Mouse (Mus musculus): ENCODE results near the gene Lysmd3. TPM values are rescaled to one million over a fixed set of nuclear protein-coding genes. Genes with fewer than 3 reads are reported as not detected.
"Not testable (repeated sequence)": the region's sequence is repeated elsewhere in the genome, so short reads cannot be mapped to it uniquely, and the experiment has no call there.

Lysmd3 gene
- polyA plus RNA-seq (2012; rRNA removed): 3.9 and 4.4 TPM in 2 replicates

GRCm38 (mm10) chr13:81657351-81658052 is at the start of gene Lysmd3:
Gene Lysmd3, plus strand, starts transcription at chr13:81657663.
- TF ChIP-seq CTCF (conservative IDR thresholded peaks at IDR 0.05; ENCODE audit: insufficient read depth, insufficient read length, low read depth, low read length) (no peak), POLR2A (IDR thresholded peaks at IDR 0.05; ENCODE audit: low read depth, low read length) (peak; percentile 7)
- WGBS: under 1% methylated on average over 73 of the region's 73 CpGs
- H3K4me3 ChIP-seq (ENCODE audit: insufficient read depth, low read depth, low read length): peak within 1 kb of the TSS; percentile 79

GRCm38 (mm10) chr13:81610349-81610748 is 47.1 kb upstream of the Lysmd3 start:
- Histone ChIP-seq H3K27me3 (replicated peaks; ENCODE audit: control insufficient read depth, insufficient read depth, low read length) (no peaks in the 10 kb centered on the region), H3K4me1 (ENCODE audit: control insufficient read depth, insufficient read depth, low read length) (no peaks in the 10 kb centered on the region), H3K36me3 (ENCODE audit: control insufficient read depth, insufficient read depth, low read length) (no peaks in the 10 kb centered on the region), H3K27ac (ENCODE audit: insufficient read depth, low read depth, low read length) (no peak overlapping the region), H3K4me3 (ENCODE audit: insufficient read depth, low read depth, low read length) (no peak overlapping the region)
- DNase-seq: no peak
- TF ChIP-seq CTCF (conservative IDR thresholded peaks at IDR 0.05; ENCODE audit: insufficient read depth, insufficient read length, low read depth, low read length): no peak
- no peak for TF ChIP-seq POLR2A (IDR thresholded peaks at IDR 0.05; ENCODE audit: low read depth, low read length)
- 55% methylated on average over 4 of the region's 4 CpGs for WGBS

More at GRCm38 (mm10) chr13:81657351-81658052, at the start of gene Lysmd3:
- H3K27me3 ChIP-seq (replicated peaks; ENCODE audit: control insufficient read depth, insufficient read depth, low read length): no peaks in the 10 kb centered on the region
- peak; percentile 95 for DNase-seq
- H3K27ac ChIP-seq (ENCODE audit: insufficient read depth, low read depth, low read length): peak within 1 kb of the TSS; percentile 81
- H3K4me1 ChIP-seq (ENCODE audit: control insufficient read depth, insufficient read depth, low read length): no peaks in the 10 kb centered on the region; the same call in 1 of the 2 replicates
- H3K36me3 ChIP-seq (ENCODE audit: control insufficient read depth, insufficient read depth, low read length): no peaks in the 10 kb centered on the region

GRCm38 (mm10) chr13:81627861-81628260 is 29.6 kb upstream of the Lysmd3 start:
- not testable (repeated sequence) for H3K27me3 ChIP-seq (replicated peaks; ENCODE audit: control insufficient read depth, insufficient read depth, low read length); H3K27ac ChIP-seq (ENCODE audit: insufficient read depth, low read depth, low read length); H3K36me3 ChIP-seq (ENCODE audit: control insufficient read depth, insufficient read depth, low read length); H3K4me3 ChIP-seq (ENCODE audit: insufficient read depth, low read depth, low read length); H3K4me1 ChIP-seq (ENCODE audit: control insufficient read depth, insufficient read depth, low read length); DNase-seq
- 83% methylated on average over 1 of the region's 1 CpGs for WGBS

- Histone ChIP-seq H3K4me1 (ENCODE audit: control insufficient read depth, insufficient read depth, low read length) (no peaks in the 10 kb centered on the region), H3K4me3 (ENCODE audit: insufficient read depth, low read depth, low read length) (no peak overlapping the region), H3K36me3 (ENCODE audit: control insufficient read depth, insufficient read depth, low read length) (no peaks in the 10 kb centered on the region), H3K27me3 (replicated peaks; ENCODE audit: control insufficient read depth, insufficient read depth, low read length) (no peaks in the 10 kb centered on the region), H3K27ac (ENCODE audit: insufficient read depth, low read depth, low read length) (no peak overlapping the region)
- 63% methylated on average over 2 of the region's 2 CpGs for WGBS
- DNase-seq: no peak
- TF ChIP-seq POLR2A (IDR thresholded peaks at IDR 0.05; ENCODE audit: low read depth, low read length): no peak
- no peak for TF ChIP-seq CTCF (conservative IDR thresholded peaks at IDR 0.05; ENCODE audit: insufficient read depth, insufficient read length, low read depth, low read length)
Observed at GRCm38 (mm10) chr13:81628631-81629190, 28.8 kb upstream of the Lysmd3 start.

- Histone ChIP-seq H3K4me3 (ENCODE audit: insufficient read depth, low read depth, low read length) (no peak overlapping the region), H3K4me1 (ENCODE audit: control insufficient read depth, insufficient read depth, low read length) (no peaks in the 10 kb centered on the region), H3K27ac (ENCODE audit: insufficient read depth, low read depth, low read length) (no peak overlapping the region), H3K27me3 (replicated peaks; ENCODE audit: control insufficient read depth, insufficient read depth, low read length) (no peaks in the 10 kb centered on the region), H3K36me3 (ENCODE audit: control insufficient read depth, insufficient read depth, low read length) (no peaks in the 10 kb centered on the region)
- no peak for TF ChIP-seq POLR2A (IDR thresholded peaks at IDR 0.05; ENCODE audit: low read depth, low read length)
- TF ChIP-seq CTCF (conservative IDR thresholded peaks at IDR 0.05; ENCODE audit: insufficient read depth, insufficient read length, low read depth, low read length): no peak
- 52% methylated on average over 3 of the region's 3 CpGs for WGBS
- no peak for DNase-seq
Observed at GRCm38 (mm10) chr13:81629395-81629794, 28.1 kb upstream of the Lysmd3 start.

- no peaks in the 10 kb centered on the region for H3K27me3 ChIP-seq (replicated peaks; ENCODE audit: control insufficient read depth, insufficient read depth, low read length)
- no peak overlapping the region for H3K4me3 ChIP-seq (ENCODE audit: insufficient read depth, low read depth, low read length)
- no peaks in the 10 kb centered on the region for H3K36me3 ChIP-seq (ENCODE audit: control insufficient read depth, insufficient read depth, low read length)
- no peak overlapping the region for H3K27ac ChIP-seq (ENCODE audit: insufficient read depth, low read depth, low read length)
- TF ChIP-seq POLR2A (IDR thresholded peaks at IDR 0.05; ENCODE audit: low read depth, low read length): no peak
- no peak for TF ChIP-seq CTCF (conservative IDR thresholded peaks at IDR 0.05; ENCODE audit: insufficient read depth, insufficient read length, low read depth, low read length)
- 78% methylated on average over 5 of the region's 5 CpGs for WGBS
- H3K4me1 ChIP-seq (ENCODE audit: control insufficient read depth, insufficient read depth, low read length): no peaks in the 10 kb centered on the region
- DNase-seq: no peak
Observed at GRCm38 (mm10) chr13:81630566-81630965, 26.9 kb upstream of the Lysmd3 start.

GRCm38 (mm10) chr13:81632720-81633415 is 24.6 kb upstream of the Lysmd3 start, which contains the start of gene Adgrv1:
Gene Adgrv1, minus strand, starts transcription at chr13:81633154.
- WGBS: 2% methylated on average over 42 of the region's 42 CpGs
- no peaks in the 10 kb centered on the region for H3K27me3 ChIP-seq (replicated peaks; ENCODE audit: control insufficient read depth, insufficient read depth, low read length)
- no peak for TF ChIP-seq POLR2A (IDR thresholded peaks at IDR 0.05; ENCODE audit: low read depth, low read length)
- no peaks in the 10 kb centered on the region for H3K4me1 ChIP-seq (ENCODE audit: control insufficient read depth, insufficient read depth, low read length)
- no peak within 1 kb of the TSS for H3K27ac ChIP-seq (ENCODE audit: insufficient read depth, low read depth, low read length)
- no peaks in the 10 kb centered on the region for H3K36me3 ChIP-seq (ENCODE audit: control insufficient read depth, insufficient read depth, low read length)
- peak within 1 kb of the TSS; percentile 37; the same call in 1 of the 2 replicates for H3K4me3 ChIP-seq (ENCODE audit: insufficient read depth, low read depth, low read length)
- peak; percentile 85 for DNase-seq

Data from kidney, adult 2 months (tissue).